Mouse (Mus musculus) heart, embryonic 14.5 days (tissue): Measurements from ENCODE around the gene Knop1. TPM values are rescaled to one million over a fixed set of nuclear protein-coding genes. Genes with fewer than 3 reads are reported as not detected.

Experiments used
- ATAC-seq: fragments of 200-750 bp; cut with Nextera tagmentation; 2 replicates; pipeline ENCODE4 v1.8.0; 2017; ENCODE audit warnings: low read depth, moderate TSS enrichment; ENCODE audit not compliant: insufficient number of reproducible peaks, insufficient read depth, low FRiP score
- H3K27ac ChIP-seq, 2 experiments: fragments of 200-500 bp in 1 of 2; fragments of 300-500 bp in 1 of 2; sonication (generic) in 1 of 2; replicated peaks in 1 of 2; 2 replicates each; pipeline ENCODE4 v1.5.1; 2012 to 2014; ENCODE audit warnings: low read depth in 2 of 2, low read length in 2 of 2, control low read depth in 1 of 2, mild to moderate bottlenecking in 1 of 2, mixed read lengths in 1 of 2; ENCODE audit not compliant: control insufficient read depth in 1 of 2, insufficient read depth in 1 of 2
- H3K27me3 ChIP-seq: fragments of 300-500 bp; sonication (generic); 2 replicates; pipeline ENCODE4 v1.6.1; 2014; ENCODE audit warnings: mild to moderate bottlenecking, low read length, control low read depth; ENCODE audit not compliant: control insufficient read depth, insufficient read depth
- H3K36me3 ChIP-seq: fragments of 300-500 bp; sonication (generic); 2 replicates; pipeline ENCODE4 v1.6.1; 2014; ENCODE audit warnings: mild to moderate bottlenecking, control low read depth, low read length, mixed read lengths; ENCODE audit not compliant: control insufficient read depth, insufficient read depth
- H3K4me1 ChIP-seq, 2 experiments: fragments of 200-500 bp in 1 of 2; fragments of 300-500 bp in 1 of 2; sonication (generic) in 1 of 2; 2 replicates each; pipeline ENCODE4 v1.6.1; 2012 to 2014; ENCODE audit warnings: low read length in 2 of 2, control low read depth in 1 of 2, mixed read lengths in 1 of 2; ENCODE audit not compliant: control insufficient read depth in 2 of 2, insufficient read depth in 2 of 2
- H3K4me2 ChIP-seq: fragments of 300-500 bp; sonication (generic); 2 replicates; pipeline ENCODE4 v1.6.1; 2014; ENCODE audit warnings: mild to moderate bottlenecking, low read length
- H3K4me3 ChIP-seq, 2 experiments: fragments of 200-500 bp in 1 of 2; fragments of 300-500 bp in 1 of 2; sonication (generic) in 1 of 2; 2 replicates each; pipeline ENCODE4 v1.5.1; 2012 to 2014; ENCODE audit warnings: low read length in 2 of 2, mild to moderate bottlenecking in 2 of 2, control low read depth in 1 of 2, low read depth in 1 of 2, moderate library complexity in 1 of 2; ENCODE audit not compliant: control insufficient read depth in 1 of 2, insufficient read depth in 1 of 2
- H3K9ac ChIP-seq: fragments of 300-500 bp; sonication (generic); 2 replicates; pipeline ENCODE4 v1.6.1; 2014; ENCODE audit warnings: mild to moderate bottlenecking, low read length
- H3K9me3 ChIP-seq: fragments of 300-500 bp; sonication (generic); 2 replicates; pipeline ENCODE4 v1.6.1; 2016; ENCODE audit warnings: low read length, control low read depth; ENCODE audit not compliant: control insufficient read depth
- WGBS: fragments of 180-500 bp; shearing (Covaris S2); extraction: QIAGEN DNeasy Blood & Tissue Kit; methylation state at CpG from one replicate; pipeline ENCODE4 v1.1.7; 2014; 5-methylcytosine and 5-hydroxymethylcytosine counted together
- polyA plus RNA-seq: library from polyadenylated mRNA; unstranded; fragments of >200 nt; fragmentation: Nextera tagmentation; extraction: Ambion mirVana; gene quantifications from 2 replicates; pipeline ENCODE4 v1.2.1, GENCODE M21; 2014

The Knop1 gene
- polyA plus RNA-seq, 1 experiment from 2014 or later = 55.0 TPM

DNA sequence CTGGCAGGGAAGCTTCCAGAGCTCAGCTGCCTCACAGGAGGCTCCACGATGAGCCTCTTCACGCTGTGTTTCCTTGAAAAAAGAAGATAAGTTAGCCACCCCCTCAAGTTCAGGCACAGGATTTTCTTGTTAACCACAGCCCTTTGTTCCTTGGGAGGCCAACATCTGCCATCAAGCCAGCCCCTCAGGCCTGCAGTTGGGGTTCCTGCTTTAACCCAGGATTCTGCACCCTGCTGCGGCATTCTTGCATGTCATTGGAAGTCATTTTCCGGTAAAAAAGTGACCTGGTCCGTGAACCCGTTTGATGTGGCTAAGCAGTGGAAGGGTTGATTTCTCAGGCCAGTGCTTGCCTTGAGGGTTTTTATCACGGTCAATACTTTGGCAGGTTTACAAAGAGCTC, 31.6 kb downstream of the Knop1 start:
- no peak for ATAC-seq
- no peaks in the 10 kb centered on the region for H3K9me3 ChIP-seq
- H3K27ac ChIP-seq = no peak overlapping the region
- no peak overlapping the region for H3K4me2 ChIP-seq
- 73% methylated on average over 7 of the region's 7 CpGs for WGBS
- peaks cover 36% of the 10 kb centered on the region for H3K36me3 ChIP-seq
- peaks cover 3 to 7% of the 10 kb centered on the region in 2 experiments; a peak in 3 of 4 replicates for H3K4me1 ChIP-seq
- H3K27me3 ChIP-seq = no peaks in the 10 kb centered on the region
- no peak overlapping the region for H3K9ac ChIP-seq
- H3K4me3 ChIP-seq = no peak overlapping the region

DNA sequence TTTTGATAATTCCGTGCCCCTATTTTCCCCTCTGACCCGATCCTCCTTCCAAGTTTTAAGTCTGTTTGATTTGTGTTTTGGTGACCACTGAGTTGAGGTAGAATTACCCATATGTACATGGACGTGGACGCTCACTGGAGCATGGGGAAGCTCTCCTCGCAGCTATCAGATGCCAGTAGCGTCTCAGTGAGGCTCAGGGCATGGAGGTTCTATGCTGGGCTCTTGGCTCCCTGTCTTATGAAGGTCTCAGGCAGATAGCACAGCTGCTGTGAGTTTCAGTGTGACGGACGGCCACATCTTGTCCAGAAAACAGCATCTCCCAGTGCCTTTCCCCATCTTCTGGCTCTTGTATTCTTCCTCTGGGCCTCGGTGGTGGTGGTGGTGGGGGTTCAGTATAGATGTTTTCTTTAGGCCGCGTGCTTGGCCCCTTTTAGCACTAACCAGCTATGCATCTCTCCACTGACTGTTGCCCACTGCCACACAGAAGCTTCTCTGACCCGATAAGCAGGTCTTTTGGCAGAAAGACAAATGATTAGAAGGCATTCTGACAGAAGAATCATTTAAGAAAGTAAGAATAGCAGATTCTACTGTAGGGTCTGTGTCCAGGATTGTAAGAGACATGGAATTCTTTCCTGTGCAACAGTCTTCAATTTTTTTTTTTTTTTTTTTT, 34.0 kb downstream of the Knop1 start:
- Histone ChIP-seq H3K27ac (no peak overlapping the region), H3K36me3 (peaks cover 43% of the 10 kb centered on the region)
- WGBS = 78% methylated on average over 12 of the region's 12 CpGs

DNA sequence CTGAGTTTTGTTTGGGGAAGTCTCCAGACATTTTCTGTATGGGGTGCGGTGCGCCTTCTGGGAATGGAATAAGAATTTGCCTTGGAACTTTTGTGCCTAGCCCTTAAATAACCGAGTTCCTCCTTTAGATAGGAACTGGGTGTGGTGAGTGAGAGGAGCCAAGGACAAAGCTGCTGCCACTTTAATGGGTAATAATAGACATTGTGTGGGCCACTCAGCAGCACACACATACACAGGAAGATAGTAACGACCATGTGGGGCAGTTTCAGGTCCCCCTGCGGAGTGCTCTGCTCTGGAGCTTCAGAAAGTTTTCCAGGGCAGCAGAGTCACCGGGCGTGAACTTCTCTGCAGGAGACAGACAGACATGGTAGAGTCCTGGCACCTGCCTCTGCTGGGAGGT, 34.7 kb downstream of the Knop1 start:
- H3K4me1 ChIP-seq = peaks cover 3 to 7% of the 10 kb centered on the region in 2 experiments; a peak in 3 of 4 replicates
- H3K4me2 ChIP-seq = no peak overlapping the region
- H3K9me3 ChIP-seq = no peaks in the 10 kb centered on the region
- H3K9ac ChIP-seq = no peak overlapping the region
- H3K27ac ChIP-seq = no peak overlapping the region
- H3K36me3 ChIP-seq = peaks cover 40% of the 10 kb centered on the region
- 46% methylated on average over 7 of the region's 7 CpGs for WGBS
- no peak overlapping the region for H3K4me3 ChIP-seq
- no peaks in the 10 kb centered on the region for H3K27me3 ChIP-seq
- no peak for ATAC-seq

More for the DNA sequence above, 34.0 kb downstream of the Knop1 start:
- no peak overlapping the region for H3K4me2 ChIP-seq
- no peak for ATAC-seq
- H3K9me3 ChIP-seq = no peaks in the 10 kb centered on the region
- peaks cover 3 to 7% of the 10 kb centered on the region in 2 experiments; a peak in 3 of 4 replicates for H3K4me1 ChIP-seq
- no peak overlapping the region for H3K9ac ChIP-seq
- no peaks in the 10 kb centered on the region for H3K27me3 ChIP-seq
- no peak overlapping the region for H3K4me3 ChIP-seq

DNA sequence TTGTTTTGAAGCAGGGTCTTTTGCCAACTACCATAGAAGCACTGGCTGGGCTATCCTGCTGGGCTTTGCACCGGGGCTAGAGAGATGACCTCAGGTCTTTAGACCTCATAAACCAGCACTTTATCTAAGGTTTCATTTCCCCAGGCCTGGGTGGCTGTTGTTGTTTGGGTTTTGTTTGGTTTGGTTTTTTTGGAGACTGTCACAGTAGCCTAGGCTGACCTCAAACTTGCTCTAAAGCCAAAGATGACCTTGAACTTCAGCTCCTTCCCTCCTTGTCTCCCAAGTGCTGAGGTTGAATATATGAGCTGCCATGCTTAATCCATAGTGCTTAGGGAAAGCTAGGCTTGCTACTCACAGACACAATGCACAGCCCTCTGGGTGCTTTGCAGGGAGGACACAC, 36.4 kb downstream of the Knop1 start:
- ATAC-seq = no peak
- WGBS = 70% methylated on average over 1 of the region's 1 CpGs
- Histone ChIP-seq H3K9me3 (no peaks in the 10 kb centered on the region), H3K4me2 (no peak overlapping the region), H3K4me1 (peaks cover 3 to 7% of the 10 kb centered on the region in 2 experiments; a peak in 3 of 4 replicates), H3K9ac (no peak overlapping the region), H3K27me3 (no peaks in the 10 kb centered on the region), H3K36me3 (peaks cover 47% of the 10 kb centered on the region), H3K4me3 (no peak overlapping the region), H3K27ac (no peak overlapping the region)

DNA sequence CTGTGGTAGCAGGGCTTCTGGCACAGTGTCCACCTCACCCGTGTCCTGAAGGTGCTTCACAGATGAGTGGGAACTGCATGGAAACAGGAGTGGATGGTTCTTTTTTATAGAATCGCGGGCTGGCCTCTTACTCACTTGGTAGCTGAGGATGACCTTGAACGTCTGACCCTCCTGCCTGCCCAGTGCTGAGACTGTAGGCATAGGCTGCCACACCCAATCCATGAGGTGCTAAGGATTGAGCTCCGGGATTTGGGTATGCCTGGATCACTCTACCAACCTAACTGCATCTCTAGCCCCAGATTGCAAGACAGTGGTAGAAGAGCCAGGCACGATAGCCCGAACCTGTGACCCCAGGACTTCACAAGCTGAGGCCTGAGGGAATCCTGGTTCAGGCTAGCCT, 38.3 kb downstream of the Knop1 start:
- Histone ChIP-seq H3K4me2 (no peak overlapping the region), H3K27me3 (no peaks in the 10 kb centered on the region), H3K9ac (no peak overlapping the region), H3K4me3 (no peak overlapping the region), H3K27ac (no peak overlapping the region), H3K4me1 (peaks cover 3 to 7% of the 10 kb centered on the region in 2 experiments; a peak in 3 of 4 replicates), H3K36me3 (peaks cover 60% of the 10 kb centered on the region), H3K9me3 (no peaks in the 10 kb centered on the region)
- no peak for ATAC-seq
- WGBS = 82% methylated on average over 7 of the region's 7 CpGs

DNA sequence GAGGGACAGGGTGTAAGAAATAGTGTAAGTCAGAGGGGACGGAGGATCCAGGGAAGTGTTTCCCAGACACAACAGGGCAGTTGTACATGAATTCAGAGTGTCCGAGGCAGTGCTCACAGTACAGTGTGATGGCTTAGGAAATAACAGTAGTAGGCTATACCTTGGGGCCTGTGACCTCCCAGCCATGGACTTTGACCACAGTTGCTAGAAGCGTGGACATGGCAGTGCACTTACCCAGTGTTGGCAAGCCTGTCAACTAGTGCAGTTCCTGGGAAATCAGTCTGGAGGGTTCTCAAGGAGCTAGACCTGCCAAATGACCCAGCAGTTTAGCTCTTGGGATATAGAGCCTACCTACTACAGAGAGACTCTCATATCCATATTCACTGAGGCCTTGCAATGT, 39.8 kb downstream of the Knop1 start:
- WGBS = 81% methylated on average over 3 of the region's 3 CpGs
- Histone ChIP-seq H3K27ac (no peak overlapping the region), H3K9ac (no peak overlapping the region)

DNA sequence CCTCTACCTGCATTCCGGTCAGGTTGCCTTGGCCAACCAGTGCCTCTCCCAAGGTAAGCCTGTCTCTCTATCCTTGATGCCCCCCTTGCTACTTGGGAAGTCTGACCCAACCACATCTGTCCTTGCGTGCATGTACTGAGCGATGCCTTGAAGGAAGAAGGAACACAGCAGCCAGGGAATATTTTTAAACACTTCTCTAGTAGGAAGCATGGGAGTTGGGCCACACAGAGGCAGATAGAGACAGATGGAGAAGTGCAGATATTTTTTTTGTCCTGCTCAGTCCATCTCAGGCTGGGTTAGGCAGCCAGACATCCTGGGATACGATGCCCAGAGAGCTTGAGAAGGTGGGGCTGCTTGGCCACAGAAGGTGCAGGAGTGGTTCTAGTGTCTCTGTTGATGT, 42.5 kb downstream of the Knop1 start:
- ATAC-seq = no peak
- Histone ChIP-seq H3K36me3 (peaks cover 57% of the 10 kb centered on the region), H3K4me2 (no peak overlapping the region), H3K27ac (no peak overlapping the region), H3K27me3 (no peaks in the 10 kb centered on the region), H3K9ac (no peak overlapping the region), H3K4me1 (no peaks in the 10 kb centered on the region), H3K4me3 (no peak overlapping the region), H3K9me3 (no peaks in the 10 kb centered on the region)
- 90% methylated on average over 4 of the region's 4 CpGs for WGBS

More for the DNA sequence above, 39.8 kb downstream of the Knop1 start:
- H3K9me3 ChIP-seq = no peaks in the 10 kb centered on the region
- no peak overlapping the region for H3K4me2 ChIP-seq
- no peaks in the 10 kb centered on the region for H3K4me1 ChIP-seq
- H3K27me3 ChIP-seq = no peaks in the 10 kb centered on the region
- H3K4me3 ChIP-seq = no peak overlapping the region
- no peak for ATAC-seq
- H3K36me3 ChIP-seq = peaks cover 64% of the 10 kb centered on the region
